Mouse (Mus musculus): ENCODE measurements at regions not wholly inside any gene's neighbourhood (a gene's known extent, or its start where the extent isn't known, plus 50 kb on each side); places are given as distances from the start of the nearest gene placed in this dataset.

DNA sequence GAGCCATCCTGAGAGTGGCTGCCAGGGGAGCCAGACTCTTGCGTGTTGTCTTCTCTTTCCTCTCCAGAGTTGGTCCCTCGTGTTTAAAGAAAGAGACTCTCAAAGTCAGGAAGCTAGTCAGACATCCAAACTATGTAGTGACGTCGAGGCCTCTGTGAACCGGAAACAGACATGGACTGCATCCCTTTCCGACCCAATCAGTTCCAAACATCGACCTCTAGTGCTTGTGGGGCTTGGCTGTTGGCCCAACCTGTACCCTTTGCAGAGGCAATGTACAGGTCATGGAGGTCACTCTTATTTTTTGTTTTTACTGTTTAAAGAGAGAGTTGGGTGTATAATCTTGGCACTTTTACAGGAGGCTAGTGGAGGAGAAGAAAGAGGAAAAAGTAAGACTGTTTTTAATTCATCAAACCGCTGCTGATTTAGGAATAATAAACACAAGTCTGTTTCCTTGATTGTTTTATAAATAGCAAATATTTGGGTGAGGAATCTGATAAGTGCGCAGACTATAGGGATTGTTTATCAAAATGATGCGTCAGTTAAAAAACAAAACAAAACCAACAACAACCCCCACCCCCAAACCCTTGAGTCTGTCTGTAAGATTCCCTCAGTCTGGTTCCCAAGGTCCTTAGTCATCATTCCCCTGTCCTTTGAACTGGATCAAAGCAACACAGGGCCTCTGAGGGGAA lies 205.2 kb upstream of the Prep start:
- no peaks in the 10 kb centered on the region for H3K36me3 ChIP-seq (ENCODE audit: control insufficient read depth, insufficient read depth, low read length)
- no peak overlapping the region for H3K4me3 ChIP-seq (ENCODE audit: insufficient read depth, low read depth, low read length)
- 37% methylated on average over 10 of the region's 10 CpGs for WGBS
- H3K27me3 ChIP-seq (replicated peaks; ENCODE audit: control insufficient read depth, insufficient read depth, low read length), result no peaks in the 10 kb centered on the region
- H3K4me1 ChIP-seq (ENCODE audit: control insufficient read depth, insufficient read depth, low read length), result peaks cover 11% of the 10 kb centered on the region
- TF ChIP-seq POLR2A (IDR thresholded peaks at IDR 0.05; ENCODE audit: low read depth, low read length) (no peak), CTCF (conservative IDR thresholded peaks at IDR 0.05; ENCODE audit: insufficient read depth, insufficient read length, low read depth, low read length) (no peak)
- DNase-seq, result peak; percentile 89
- H3K27ac ChIP-seq (ENCODE audit: insufficient read depth, low read depth, low read length), result peak overlapping the region; percentile 84

DNA sequence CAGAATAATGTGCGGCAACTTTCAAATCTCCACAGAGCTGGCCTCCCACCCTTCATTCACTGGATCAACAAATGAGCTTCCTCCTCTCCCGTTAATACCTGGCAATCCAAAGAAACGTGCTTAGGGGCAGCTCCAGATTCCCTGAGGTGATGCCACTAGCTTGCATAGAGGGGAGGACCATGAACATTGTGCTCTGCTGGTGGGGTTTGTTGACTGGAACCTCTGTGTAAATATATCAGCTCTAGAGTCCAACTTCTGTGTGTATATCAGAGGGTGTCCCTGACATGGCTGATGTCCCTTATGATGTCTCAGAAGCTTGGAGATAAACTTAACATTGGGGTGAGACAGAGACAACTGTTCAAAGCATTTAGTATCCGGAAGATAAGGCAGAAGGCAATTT lies 209.6 kb upstream of the Prep start:
- H3K27ac ChIP-seq (ENCODE audit: insufficient read depth, low read depth, low read length), result no peak overlapping the region
- 90% methylated on average over 4 of the region's 4 CpGs for WGBS
- no peak for TF ChIP-seq CTCF (conservative IDR thresholded peaks at IDR 0.05; ENCODE audit: insufficient read depth, insufficient read length, low read depth, low read length)
- TF ChIP-seq POLR2A (IDR thresholded peaks at IDR 0.05; ENCODE audit: low read depth, low read length), result no peak
- no peak for DNase-seq
- no peaks in the 10 kb centered on the region for H3K36me3 ChIP-seq (ENCODE audit: control insufficient read depth, insufficient read depth, low read length)
- H3K4me3 ChIP-seq (ENCODE audit: insufficient read depth, low read depth, low read length), result no peak overlapping the region
- H3K4me1 ChIP-seq (ENCODE audit: control insufficient read depth, insufficient read depth, low read length), result peaks cover 4% of the 10 kb centered on the region; the same call in 1 of the 2 replicates
- H3K27me3 ChIP-seq (replicated peaks; ENCODE audit: control insufficient read depth, insufficient read depth, low read length), result no peaks in the 10 kb centered on the region

DNA sequence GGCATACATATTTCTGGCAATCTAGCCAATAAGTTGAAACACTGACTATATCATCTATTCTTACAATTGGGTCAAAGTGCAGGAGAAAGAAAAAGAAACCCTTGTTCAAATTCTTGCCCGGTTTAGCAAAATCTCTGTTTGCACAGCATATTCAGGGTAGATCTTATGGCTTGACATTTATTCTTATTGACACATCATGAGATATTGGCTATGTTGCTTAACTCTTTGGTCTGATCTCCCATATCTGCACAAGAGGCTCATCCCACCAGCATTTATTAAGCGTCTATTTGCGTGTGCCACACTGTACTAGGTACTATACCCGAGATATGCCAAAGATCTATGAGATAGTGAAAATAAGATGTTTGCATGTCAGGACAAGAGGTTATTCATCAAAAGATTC lies 212.9 kb upstream of the Prep start:
- no peak for DNase-seq
- Histone ChIP-seq H3K27ac (ENCODE audit: insufficient read depth, low read depth, low read length) (no peak overlapping the region), H3K4me3 (ENCODE audit: insufficient read depth, low read depth, low read length) (no peak overlapping the region), H3K36me3 (ENCODE audit: control insufficient read depth, insufficient read depth, low read length) (no peaks in the 10 kb centered on the region), H3K27me3 (replicated peaks; ENCODE audit: control insufficient read depth, insufficient read depth, low read length) (no peaks in the 10 kb centered on the region), H3K4me1 (ENCODE audit: control insufficient read depth, insufficient read depth, low read length) (peaks cover 3% of the 10 kb centered on the region; the same call in 1 of the 2 replicates)
- TF ChIP-seq POLR2A (IDR thresholded peaks at IDR 0.05; ENCODE audit: low read depth, low read length) (no peak), CTCF (conservative IDR thresholded peaks at IDR 0.05; ENCODE audit: insufficient read depth, insufficient read length, low read depth, low read length) (no peak)
- 94% methylated on average over 4 of the region's 4 CpGs for WGBS

DNA sequence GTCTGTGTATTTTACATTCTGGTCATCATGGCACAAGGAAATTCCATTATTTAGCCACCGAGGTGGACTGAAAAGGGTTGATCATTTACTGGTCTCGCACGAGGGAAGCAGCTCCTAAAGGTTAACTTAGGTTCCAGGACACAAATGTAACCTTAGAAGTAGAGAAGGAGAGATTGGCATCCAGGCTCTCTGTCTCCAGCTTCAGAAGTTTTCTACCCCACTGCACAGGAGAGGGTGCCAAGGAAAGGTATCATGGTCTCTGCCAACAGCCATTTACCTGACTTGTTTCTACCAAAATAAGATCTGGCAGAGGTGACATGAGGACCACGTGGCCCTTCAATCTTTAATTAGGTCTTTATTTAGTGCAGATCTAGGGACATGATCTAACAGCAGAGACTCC lies 218.0 kb upstream of the Prep start:
- Histone ChIP-seq H3K27ac (ENCODE audit: insufficient read depth, low read depth, low read length) (no peak overlapping the region), H3K4me3 (ENCODE audit: insufficient read depth, low read depth, low read length) (no peak overlapping the region), H3K4me1 (ENCODE audit: control insufficient read depth, insufficient read depth, low read length) (peaks cover 11% of the 10 kb centered on the region), H3K27me3 (replicated peaks; ENCODE audit: control insufficient read depth, insufficient read depth, low read length) (no peaks in the 10 kb centered on the region), H3K36me3 (ENCODE audit: control insufficient read depth, insufficient read depth, low read length) (no peaks in the 10 kb centered on the region)
- no peak for TF ChIP-seq POLR2A (IDR thresholded peaks at IDR 0.05; ENCODE audit: low read depth, low read length)
- no peak for TF ChIP-seq CTCF (conservative IDR thresholded peaks at IDR 0.05; ENCODE audit: insufficient read depth, insufficient read length, low read depth, low read length)
- peak; percentile 87 for DNase-seq
- WGBS, result 33% methylated on average over 4 of the region's 4 CpGs

DNA sequence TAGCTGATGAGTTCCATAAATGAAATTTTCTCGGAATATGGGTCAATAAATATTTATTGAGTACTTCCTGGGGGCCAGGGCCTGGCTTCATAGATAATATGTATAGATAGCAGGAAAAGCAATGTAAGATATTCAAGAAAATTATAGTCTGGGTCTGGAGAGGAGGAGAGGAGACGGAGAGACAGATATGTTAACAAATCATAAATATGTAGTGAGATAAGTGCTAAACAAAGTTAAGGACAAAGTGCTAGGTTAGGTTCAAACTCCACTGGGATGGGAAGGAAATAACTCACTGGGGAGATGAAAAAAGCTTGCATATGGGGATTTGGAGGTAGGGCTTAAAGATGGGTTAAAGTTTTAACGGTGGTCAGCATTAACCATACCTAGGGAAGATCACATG lies 220.2 kb upstream of the Prep start:
- Histone ChIP-seq H3K36me3 (ENCODE audit: control insufficient read depth, insufficient read depth, low read length) (no peaks in the 10 kb centered on the region), H3K4me1 (ENCODE audit: control insufficient read depth, insufficient read depth, low read length) (peaks cover 11% of the 10 kb centered on the region), H3K27me3 (replicated peaks; ENCODE audit: control insufficient read depth, insufficient read depth, low read length) (no peaks in the 10 kb centered on the region), H3K4me3 (ENCODE audit: insufficient read depth, low read depth, low read length) (no peak overlapping the region), H3K27ac (ENCODE audit: insufficient read depth, low read depth, low read length) (no peak overlapping the region)
- DNase-seq, result no peak
- TF ChIP-seq POLR2A (IDR thresholded peaks at IDR 0.05; ENCODE audit: low read depth, low read length) (no peak), CTCF (conservative IDR thresholded peaks at IDR 0.05; ENCODE audit: insufficient read depth, insufficient read length, low read depth, low read length) (no peak)
- 65% methylated on average over 3 of the region's 3 CpGs for WGBS

DNA sequence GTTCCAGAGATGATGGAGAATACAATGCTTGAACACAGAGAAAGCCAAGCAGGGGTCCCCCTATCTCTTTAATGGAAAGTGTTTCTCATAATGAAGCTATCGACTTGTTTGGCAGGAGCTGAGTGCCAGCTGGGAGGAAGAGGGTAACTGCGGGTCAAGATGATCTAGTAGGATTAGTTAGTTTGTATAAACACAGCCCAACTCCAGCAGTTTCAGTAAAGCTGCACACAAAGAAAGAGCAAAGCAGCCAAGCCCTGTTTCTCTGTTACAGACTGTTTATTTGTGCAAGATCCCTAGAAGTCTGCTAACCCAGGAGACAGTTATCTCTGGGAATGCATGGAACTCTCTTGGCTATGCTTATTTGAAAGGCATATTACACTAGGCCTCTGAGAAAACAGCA lies 220.9 kb upstream of the Prep start:
- Histone ChIP-seq H3K27ac (ENCODE audit: insufficient read depth, low read depth, low read length) (no peak overlapping the region), H3K4me3 (ENCODE audit: insufficient read depth, low read depth, low read length) (no peak overlapping the region)

DNA sequence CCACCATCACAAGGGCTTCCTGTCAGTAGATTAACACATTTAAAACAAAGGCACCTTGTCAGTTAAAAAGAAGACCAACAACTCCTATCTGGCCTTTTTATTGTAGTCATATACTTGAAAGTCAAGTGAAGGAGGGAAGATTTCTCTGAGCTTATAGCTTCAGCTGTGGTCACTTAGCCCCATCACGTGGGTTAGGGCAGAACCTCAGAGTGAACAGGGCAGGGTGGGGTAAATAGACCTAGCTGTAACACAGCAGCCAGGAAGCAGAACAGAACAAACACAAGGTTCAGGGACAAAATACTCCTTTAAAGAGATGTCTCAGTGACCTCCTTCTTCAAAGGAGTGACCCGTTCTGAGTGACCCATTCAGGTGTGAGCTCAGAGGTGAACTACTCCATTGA lies 226.6 kb upstream of the Prep start:
- Histone ChIP-seq H3K4me1 (ENCODE audit: control insufficient read depth, insufficient read depth, low read length) (no peaks in the 10 kb centered on the region), H3K27ac (ENCODE audit: insufficient read depth, low read depth, low read length) (no peak overlapping the region), H3K27me3 (replicated peaks; ENCODE audit: control insufficient read depth, insufficient read depth, low read length) (no peaks in the 10 kb centered on the region), H3K36me3 (ENCODE audit: control insufficient read depth, insufficient read depth, low read length) (no peaks in the 10 kb centered on the region), H3K4me3 (ENCODE audit: insufficient read depth, low read depth, low read length) (no peak overlapping the region)
- WGBS, result 65% methylated on average over 2 of the region's 2 CpGs
- no peak for DNase-seq
- no peak for TF ChIP-seq CTCF (conservative IDR thresholded peaks at IDR 0.05; ENCODE audit: insufficient read depth, insufficient read length, low read depth, low read length)
- TF ChIP-seq POLR2A (IDR thresholded peaks at IDR 0.05; ENCODE audit: low read depth, low read length), result no peak

More for the DNA sequence above, 220.9 kb upstream of the Prep start:
- 33% methylated on average over 2 of the region's 2 CpGs for WGBS
- TF ChIP-seq POLR2A (IDR thresholded peaks at IDR 0.05; ENCODE audit: low read depth, low read length), result no peak
- no peak for TF ChIP-seq CTCF (conservative IDR thresholded peaks at IDR 0.05; ENCODE audit: insufficient read depth, insufficient read length, low read depth, low read length)
- Histone ChIP-seq H3K36me3 (ENCODE audit: control insufficient read depth, insufficient read depth, low read length) (no peaks in the 10 kb centered on the region), H3K4me1 (ENCODE audit: control insufficient read depth, insufficient read depth, low read length) (peaks cover 11% of the 10 kb centered on the region), H3K27me3 (replicated peaks; ENCODE audit: control insufficient read depth, insufficient read depth, low read length) (no peaks in the 10 kb centered on the region)
- DNase-seq, result no peak

Measured in kidney, adult 2 months (tissue).